Mouse (Mus musculus) small intestine, adult 2 months (tissue): Measurements from ENCODE around the gene Gm15737. TPM values are rescaled to one million over a fixed set of nuclear protein-coding genes. Genes with fewer than 3 reads are reported as not detected.

Source experiments
- H3K27ac ChIP-seq: fragments of 200-500 bp; 2 replicates; pipeline ENCODE4 v1.5.1; 2012; ENCODE audit warnings: low read depth, low read length, control low read depth, inconsistent platforms; ENCODE audit not compliant: insufficient read depth
- H3K27me3 ChIP-seq: fragments of 200-500 bp; 2 replicates; pipeline ENCODE4 v1.6.1; 2012; ENCODE audit warnings: mild to moderate bottlenecking, moderate library complexity, low read length, inconsistent platforms; ENCODE audit not compliant: control insufficient read depth, insufficient read depth
- H3K36me3 ChIP-seq: fragments of 200-500 bp; 2 replicates; pipeline ENCODE4 v1.6.1; 2012; ENCODE audit warnings: mild to moderate bottlenecking, low read length, control low read depth, inconsistent platforms; ENCODE audit not compliant: control insufficient read depth, insufficient read depth
- H3K4me1 ChIP-seq: fragments of 200-500 bp; 2 replicates; pipeline ENCODE4 v1.6.1; 2012; ENCODE audit warnings: low read length, inconsistent platforms, mixed read lengths; ENCODE audit not compliant: control insufficient read depth, insufficient read depth, insufficient read length
- H3K4me3 ChIP-seq: fragments of 200-500 bp; 2 replicates; pipeline ENCODE4 v1.5.1; 2012; ENCODE audit warnings: low read depth, mild to moderate bottlenecking, control low read depth, inconsistent platforms, low read length, moderate library complexity
- CTCF ChIP-seq: fragments of 200-500 bp; IDR thresholded peaks from 2 replicates; pipeline ENCODE4 v1.5.1; 2012; ENCODE audit warnings: low read depth, mild to moderate bottlenecking, control low read depth, inconsistent platforms, low read length, moderate library complexity, mixed read lengths; ENCODE audit not compliant: insufficient replicate concordance, insufficient read length; ENCODE audit errors: extremely low read depth
- POLR2A ChIP-seq: fragments of 200-500 bp; IDR thresholded peaks from 2 replicates; pipeline ENCODE4 v1.6.1; 2012; ENCODE audit warnings: low read depth, mild to moderate bottlenecking, control low read depth, inconsistent platforms, low read length, moderate library complexity
- WGBS: fragments of 180-500 bp; shearing (Covaris S2); methylation state at CpG from one replicate; pipeline ENCODE4 v1.1.7; 2018; 5-methylcytosine and 5-hydroxymethylcytosine counted together
- polyA plus RNA-seq: library from polyadenylated mRNA; depleted of rRNA; stranded (reverse); fragments of >200 nt; gene quantifications from 2 replicates; pipeline ENCODE4 v1.2.3, GENCODE M21; 2012; rRNA removed

Gm15737 gene
- polyA plus RNA-seq, 1 experiment: not detected

GRCm38 (mm10) chr6:92920938-92921689 is 52.0 kb downstream of the Gm15737 start:
- H3K4me3 ChIP-seq: no peak overlapping the region
- H3K27me3 ChIP-seq: no peaks in the 10 kb centered on the region
- 54% methylated on average over 10 of the region's 10 CpGs for WGBS
- no peak overlapping the region for H3K27ac ChIP-seq
- H3K36me3 ChIP-seq: no peaks in the 10 kb centered on the region
- TF ChIP-seq CTCF (no peak), POLR2A (no peak)
- H3K4me1 ChIP-seq: no peaks in the 10 kb centered on the region

GRCm38 (mm10) chr6:92921843-92922242 is 52.7 kb downstream of the Gm15737 start:
- Histone ChIP-seq H3K4me3 (no peak overlapping the region), H3K27me3 (no peaks in the 10 kb centered on the region), H3K27ac (no peak overlapping the region), H3K36me3 (no peaks in the 10 kb centered on the region), H3K4me1 (no peaks in the 10 kb centered on the region)
- WGBS: 12% methylated on average over 4 of the region's 4 CpGs
- no peak for TF ChIP-seq CTCF

GRCm38 (mm10) chr6:92924536-92924935 is 55.4 kb downstream of the Gm15737 start:
- no peak for TF ChIP-seq POLR2A
- Histone ChIP-seq H3K4me1 (no peaks in the 10 kb centered on the region), H3K4me3 (no peak overlapping the region), H3K27me3 (no peaks in the 10 kb centered on the region), H3K27ac (no peak overlapping the region), H3K36me3 (no peaks in the 10 kb centered on the region)
- WGBS: 76% methylated on average over 8 of the region's 8 CpGs

GRCm38 (mm10) chr6:92928261-92928660 is 59.1 kb downstream of the Gm15737 start:
- no peak overlapping the region for H3K27ac ChIP-seq
- H3K4me3 ChIP-seq: no peak overlapping the region
- H3K27me3 ChIP-seq: no peaks in the 10 kb centered on the region
- TF ChIP-seq POLR2A (no peak), CTCF (no peak)
- H3K4me1 ChIP-seq: no peaks in the 10 kb centered on the region
- 76% methylated on average over 5 of the region's 5 CpGs for WGBS
- no peaks in the 10 kb centered on the region for H3K36me3 ChIP-seq

Other genes with a start within 250 kb of the Gm15737 start
- 1.2 and 1.6 TPM in 2 replicates for gene Prickle2, start 163.2 kb upstream of the Gm15737 start, polyA plus RNA-seq
- gene A730049H05Rik, start 52.9 kb upstream of the Gm15737 start, polyA plus RNA-seq: not detected in 2 replicates
- 1.1 and 1.8 TPM in 2 replicates for gene Adamts9, start 74.1 kb downstream of the Gm15737 start, polyA plus RNA-seq